Mouse (Mus musculus) liver, adult 2 months (tissue): Measurements from ENCODE around the gene Cntn4. TPM values are rescaled to one million over a fixed set of nuclear protein-coding genes. Genes with fewer than 3 reads are reported as not detected.

Experiments used
- DNase-seq: peaks from one replicate; pipeline ENCODE4 v3.0.0-alpha.2; 2011; ENCODE audit warnings: low read depth, low spot score; ENCODE audit errors: extremely low read depth
- H3K27ac ChIP-seq: fragments of 200-500 bp; replicated peaks from 2 replicates; pipeline ENCODE4 v1.5.1; 2012; ENCODE audit warnings: low read depth, mild to moderate bottlenecking, control low read depth, inconsistent platforms, low read length; ENCODE audit not compliant: insufficient read depth
- H3K27me3 ChIP-seq: fragments of 200-500 bp; 2 replicates; pipeline ENCODE4 v1.6.1; 2012; ENCODE audit warnings: mild to moderate bottlenecking, moderate library complexity, low read length, inconsistent platforms; ENCODE audit not compliant: control insufficient read depth, insufficient read depth
- H3K36me3 ChIP-seq: fragments of 200-500 bp; 2 replicates; pipeline ENCODE4 v1.6.1; 2012; ENCODE audit warnings: low read length, inconsistent platforms; ENCODE audit not compliant: control insufficient read depth, insufficient read depth
- H3K4me1 ChIP-seq: fragments of 200-500 bp; 2 replicates; pipeline ENCODE4 v1.6.1; 2011; ENCODE audit warnings: low read length; ENCODE audit not compliant: control insufficient read depth, insufficient read depth
- H3K4me3 ChIP-seq: fragments of 200-500 bp; 2 replicates; pipeline ENCODE4 v1.5.1; 2011; ENCODE audit warnings: low read depth, mild to moderate bottlenecking, control low read depth, low read length, moderate library complexity; ENCODE audit not compliant: insufficient read depth
- H3K79me2 ChIP-seq: fragments of 200-500 bp; 2 replicates; pipeline ENCODE4 v1.6.1; 2012; ENCODE audit warnings: inconsistent platforms, mild to moderate bottlenecking, low read length, moderate library complexity; ENCODE audit not compliant: control insufficient read depth, insufficient read depth
- H3K9ac ChIP-seq: fragments of 200-500 bp; 2 replicates; pipeline ENCODE4 v1.6.1; 2012; ENCODE audit warnings: low read depth, mild to moderate bottlenecking, control low read depth, inconsistent platforms, low read length
- CTCF ChIP-seq: fragments of 200-500 bp; IDR thresholded peaks from 2 replicates; pipeline ENCODE4 v1.5.1; 2011; ENCODE audit warnings: low read depth, low read length, control low read depth
- POLR2A ChIP-seq: fragments of 200-500 bp; IDR thresholded peaks from 2 replicates; pipeline ENCODE4 v1.6.1; 2011; ENCODE audit warnings: low read length, control low read depth; ENCODE audit not compliant: insufficient read depth; ENCODE audit errors: extremely low read depth
- WGBS: fragments of 180-500 bp; shearing (Covaris S2); methylation state at CpG from one replicate; pipeline ENCODE4 v1.1.7; 2018; 5-methylcytosine and 5-hydroxymethylcytosine counted together
- polyA plus RNA-seq: library from polyadenylated mRNA; depleted of rRNA; stranded (reverse); fragments of >200 nt; gene quantifications from 2 replicates; pipeline ENCODE4 v1.2.3, GENCODE M21; 2012
- total RNA-seq: library from RNA; depleted of rRNA; stranded (reverse); fragments of >200 nt; gene quantifications from 2 replicates; pipeline ENCODE4 v1.2.3, GENCODE M21; 2014

Gene Cntn4
- total and polyA plus RNA-seq, 2 experiments: not detected

DNA sequence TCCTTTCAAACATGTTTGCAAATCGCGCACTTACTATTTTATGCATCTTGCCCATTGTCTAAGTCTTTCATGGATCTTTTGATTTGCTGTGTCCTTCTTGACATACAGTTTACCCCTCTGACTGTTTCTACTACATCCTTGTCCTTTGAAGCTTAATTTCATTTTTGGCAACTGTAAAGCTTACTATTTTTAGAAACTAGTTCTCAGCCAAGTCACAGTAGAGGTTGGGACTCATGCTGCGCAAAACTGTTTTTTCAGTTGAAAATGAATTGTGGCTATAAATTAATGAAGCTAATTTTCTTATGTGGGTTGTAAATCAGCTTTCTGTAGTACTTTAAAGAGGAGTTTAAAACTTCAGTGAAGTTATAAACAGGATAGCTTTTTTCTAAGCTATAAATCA lies 585.9 kb downstream of the Cntn4 start:
- Histone ChIP-seq H3K9ac (no peak overlapping the region), H3K27ac (no peak overlapping the region), H3K79me2 (no peaks in the 10 kb centered on the region), H3K4me1 (no peaks in the 10 kb centered on the region), H3K36me3 (no peaks in the 10 kb centered on the region), H3K27me3 (no peaks in the 10 kb centered on the region), H3K4me3 (no peak overlapping the region)
- DNase-seq: no peak
- no peak for TF ChIP-seq CTCF
- TF ChIP-seq POLR2A: no peak
- 95% methylated on average over 3 of the region's 3 CpGs for WGBS

DNA sequence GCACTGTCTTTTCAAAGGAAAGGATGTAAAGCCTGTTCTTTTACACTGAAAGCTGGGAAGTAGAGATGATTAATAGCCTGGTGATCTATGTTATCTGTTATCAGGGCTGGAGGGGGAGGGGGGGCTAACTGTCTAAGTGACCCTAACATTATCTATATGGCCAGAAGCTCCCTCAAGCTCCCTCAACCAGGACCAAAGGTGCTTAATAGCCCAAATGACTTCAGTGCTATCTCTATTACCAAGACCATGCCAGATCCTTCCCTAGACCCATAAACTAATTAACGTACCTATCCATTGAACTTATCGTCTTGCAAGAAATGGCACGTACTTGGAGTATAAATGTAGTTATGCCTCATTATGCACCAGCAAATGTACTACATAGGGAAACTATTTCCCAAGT lies 588.0 kb downstream of the Cntn4 start:
- 75% methylated on average over 3 of the region's 3 CpGs for WGBS
- no peak overlapping the region for H3K27ac ChIP-seq
- no peak for TF ChIP-seq POLR2A
- TF ChIP-seq CTCF: no peak

DNA sequence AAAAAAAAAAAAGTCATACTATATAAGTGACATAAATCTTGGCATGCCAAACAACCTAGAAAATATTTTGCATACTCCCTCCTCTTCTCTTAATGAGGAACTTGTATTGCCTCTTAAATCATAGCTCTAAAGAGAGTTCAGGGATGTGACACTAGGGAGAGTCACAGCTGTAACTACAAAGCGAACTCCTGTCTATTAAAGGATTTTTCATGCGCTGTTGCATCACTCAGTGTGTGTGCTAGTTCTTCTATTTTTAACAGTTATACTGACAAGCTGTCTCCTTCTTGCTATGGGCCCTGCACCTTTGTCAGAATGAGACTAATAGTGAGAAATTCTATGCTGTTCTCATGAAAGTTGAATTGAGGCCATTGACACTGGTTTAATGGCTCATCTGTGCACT lies 588.8 kb downstream of the Cntn4 start:
- no peak for DNase-seq
- Histone ChIP-seq H3K27me3 (no peaks in the 10 kb centered on the region), H3K4me3 (no peak overlapping the region), H3K36me3 (no peaks in the 10 kb centered on the region), H3K27ac (no peak overlapping the region), H3K79me2 (no peaks in the 10 kb centered on the region), H3K9ac (no peak overlapping the region), H3K4me1 (no peaks in the 10 kb centered on the region)
- 86% methylated on average over 2 of the region's 2 CpGs for WGBS
- TF ChIP-seq POLR2A (no peak), CTCF (no peak)

More for the DNA sequence above, 588.0 kb downstream of the Cntn4 start:
- Histone ChIP-seq H3K4me3 (no peak overlapping the region), H3K79me2 (no peaks in the 10 kb centered on the region), H3K27me3 (no peaks in the 10 kb centered on the region), H3K4me1 (no peaks in the 10 kb centered on the region), H3K9ac (no peak overlapping the region), H3K36me3 (no peaks in the 10 kb centered on the region)
- no peak for DNase-seq

DNA sequence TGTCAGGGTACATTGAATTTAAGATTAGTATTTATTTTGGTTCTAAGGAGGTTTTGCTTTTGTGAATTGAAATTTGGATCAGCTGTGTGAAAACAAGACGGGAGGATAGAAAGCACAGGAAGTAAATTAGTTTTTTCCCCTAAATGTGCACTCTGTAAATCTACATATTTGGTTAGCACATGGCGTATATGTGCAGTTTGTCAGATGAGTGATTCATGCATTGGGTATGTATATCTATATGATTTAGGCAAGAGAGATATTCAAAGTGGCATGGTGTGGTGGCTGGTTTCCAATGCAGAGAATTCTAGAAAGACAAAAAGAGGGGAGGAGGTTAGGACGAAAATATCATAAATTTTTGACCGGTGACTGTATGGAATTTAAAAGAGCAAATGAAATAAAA lies 591.3 kb downstream of the Cntn4 start:
- no peaks in the 10 kb centered on the region for H3K36me3 ChIP-seq
- H3K79me2 ChIP-seq: no peaks in the 10 kb centered on the region
- DNase-seq: no peak
- H3K4me1 ChIP-seq: no peaks in the 10 kb centered on the region
- no peak overlapping the region for H3K4me3 ChIP-seq
- H3K9ac ChIP-seq: no peak overlapping the region
- TF ChIP-seq POLR2A (no peak), CTCF (no peak)
- H3K27ac ChIP-seq: no peak overlapping the region
- H3K27me3 ChIP-seq: no peaks in the 10 kb centered on the region
- 69% methylated on average over 4 of the region's 4 CpGs for WGBS

DNA sequence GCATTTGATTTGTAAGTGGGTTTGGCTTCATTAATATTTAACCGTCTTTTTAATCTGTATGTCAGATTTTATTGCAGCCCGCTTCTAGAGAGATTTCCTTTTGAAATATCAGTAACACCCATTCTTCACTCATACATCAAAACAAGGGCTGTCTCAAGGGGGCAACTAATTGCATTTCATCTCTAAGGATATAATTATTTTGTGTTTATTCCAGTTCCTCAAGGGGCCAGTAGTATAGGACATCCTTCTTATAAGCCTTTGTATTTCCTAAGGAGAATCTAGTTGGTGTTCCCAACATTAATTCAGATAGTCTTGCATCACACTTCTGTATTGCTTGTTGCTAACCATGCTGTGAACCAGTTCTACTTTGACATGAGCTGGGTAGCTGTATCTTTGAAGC lies 599.7 kb downstream of the Cntn4 start:
- no peaks in the 10 kb centered on the region for H3K36me3 ChIP-seq
- no peak overlapping the region for H3K4me3 ChIP-seq
- no peaks in the 10 kb centered on the region for H3K27me3 ChIP-seq
- no peak overlapping the region for H3K9ac ChIP-seq
- no peaks in the 10 kb centered on the region for H3K79me2 ChIP-seq
- H3K4me1 ChIP-seq: no peaks in the 10 kb centered on the region
- H3K27ac ChIP-seq: no peak overlapping the region
- DNase-seq: no peak
- 82% methylated on average over 2 of the region's 2 CpGs for WGBS
- TF ChIP-seq POLR2A: no peak
- no peak for TF ChIP-seq CTCF

DNA sequence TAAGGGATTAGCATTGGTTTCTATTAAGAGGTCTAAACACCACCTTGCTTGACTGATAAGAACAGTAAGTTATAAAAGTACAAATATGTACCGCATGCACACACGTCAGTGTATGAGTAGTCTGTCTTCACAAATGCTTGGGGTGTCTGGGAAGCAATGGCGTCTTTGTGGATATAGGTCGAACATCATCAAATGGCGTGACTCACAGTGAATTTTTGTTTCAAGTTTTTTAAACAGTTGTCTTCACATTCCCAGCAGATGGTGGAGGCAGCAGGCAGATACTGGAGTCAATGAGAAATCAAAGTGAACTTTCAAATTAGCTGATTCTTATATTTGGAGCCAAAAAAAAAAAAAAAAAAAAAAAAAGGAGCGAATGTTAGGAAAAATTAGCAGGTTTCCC lies 604.2 kb downstream of the Cntn4 start:
- no peak overlapping the region for H3K27ac ChIP-seq
- WGBS: 87% methylated on average over 6 of the region's 6 CpGs
- H3K4me3 ChIP-seq: no peak overlapping the region
- no peaks in the 10 kb centered on the region for H3K79me2 ChIP-seq
- no peak for DNase-seq
- H3K27me3 ChIP-seq: no peaks in the 10 kb centered on the region
- H3K4me1 ChIP-seq: no peaks in the 10 kb centered on the region
- TF ChIP-seq POLR2A: no peak
- no peak for TF ChIP-seq CTCF
- no peaks in the 10 kb centered on the region for H3K36me3 ChIP-seq
- H3K9ac ChIP-seq: no peak overlapping the region
